Comparison of ENCODE assay signal across 25 mouse cellular contexts in the genomic region with DNA sequence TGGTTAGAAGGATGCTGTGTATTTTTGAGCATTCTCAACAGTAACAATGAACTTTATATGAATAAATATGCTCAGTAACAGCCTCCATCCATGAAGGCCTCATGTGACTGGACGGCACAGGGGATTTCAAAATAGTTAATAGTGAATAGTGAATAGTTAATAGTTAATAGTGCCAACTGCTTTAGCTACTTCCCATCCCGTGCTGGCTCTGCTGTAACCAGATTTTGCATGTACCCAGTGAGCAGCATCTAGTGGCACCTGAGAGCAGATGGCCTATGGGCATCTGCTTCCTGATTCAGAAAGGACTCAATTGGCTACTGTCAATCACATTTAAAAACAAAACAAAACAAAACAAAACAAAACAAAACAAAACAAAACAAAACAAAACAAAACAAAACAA.
"Had no signal": no experiment of that assay in that cellular context is flagged by ENCODE, and none has a peak within 500 bp of the region (broad histone marks: within the 10 kb centered on the region; RNA-seq: fewer than 3 reads in every experiment).

No protein-coding gene starts in this region.

- H3K9ac ChIP-seq: forebrain, postnatal 0 days; heart, embryonic 13.5 days; heart, embryonic 15.5 days; hindbrain, embryonic 12.5 days; hindbrain, embryonic 14.5 days; intestine, embryonic 15.5 days; limb, embryonic 12.5 days; liver, embryonic 13.5 days; liver, embryonic 15.5 days; liver, postnatal 0 days had no signal

- ATAC-seq: forebrain, postnatal 0 days; hindbrain, embryonic 16.5 days; inflammation-experienced regulatory T-cells, adult 6 months; intestine, embryonic 15.5 days; intestine, postnatal 0 days; liver, postnatal 0 days had no signal

- H3K4me1 ChIP-seq: heart, embryonic 13.5 days; heart, embryonic 15.5 days; hindbrain, embryonic 12.5 days; intestine, embryonic 15.5 days; limb, embryonic 10.5 days; limb, embryonic 12.5 days; liver, embryonic 13.5 days; liver, embryonic 15.5 days had no signal

- H3K27ac ChIP-seq: heart, adult 2 months; heart, embryonic 13.5 days; heart, embryonic 15.5 days; hindbrain, embryonic 10.5 days; hindbrain, embryonic 12.5 days; hindbrain, embryonic 14.5 days; intestine, embryonic 15.5 days; layer of hippocampus, adult 2 months; left cerebral cortex, adult 2 months; limb, embryonic 10.5 days; limb, embryonic 12.5 days; liver, embryonic 13.5 days; liver, embryonic 15.5 days had no signal

- H3K4me2 ChIP-seq: heart, embryonic 11.5 days; heart, embryonic 13.5 days; heart, embryonic 15.5 days; hindbrain, embryonic 12.5 days; hindbrain, embryonic 14.5 days; intestine, embryonic 15.5 days; limb, embryonic 12.5 days; liver, embryonic 11.5 days; liver, embryonic 13.5 days; liver, embryonic 15.5 days had no signal

- H3K4me3 ChIP-seq: heart, adult 2 months; heart, embryonic 13.5 days; heart, embryonic 15.5 days; hindbrain, embryonic 10.5 days; hindbrain, embryonic 12.5 days; intestine, embryonic 15.5 days; layer of hippocampus, adult 2 months; left cerebral cortex, adult 2 months; limb, embryonic 10.5 days; limb, embryonic 12.5 days; liver, embryonic 13.5 days; liver, embryonic 15.5 days had no signal

- DNase-seq: forebrain, postnatal 0 days; gastrocnemius, postnatal 14 days; gastrocnemius, postnatal 36 days; heart, adult 2 months; heart, postnatal 14 days; heart, postnatal 4 days; liver; liver, embryonic 13.5 days; liver, postnatal 0 days had no signal

- H3K27me3 ChIP-seq: heart, embryonic 13.5 days; heart, embryonic 15.5 days; hindbrain, embryonic 12.5 days; intestine, embryonic 15.5 days; limb, embryonic 12.5 days; liver, embryonic 13.5 days; liver, embryonic 15.5 days had no signal

- H3K36me3 ChIP-seq: heart, embryonic 13.5 days; heart, embryonic 15.5 days; hindbrain, embryonic 10.5 days; hindbrain, embryonic 12.5 days; intestine, embryonic 15.5 days; limb, embryonic 10.5 days; limb, embryonic 12.5 days; liver, embryonic 13.5 days; liver, embryonic 15.5 days had no signal

- H3K9me3 ChIP-seq: heart, embryonic 13.5 days; heart, embryonic 15.5 days; hindbrain, embryonic 10.5 days; hindbrain, embryonic 12.5 days; intestine, embryonic 15.5 days; limb, embryonic 10.5 days; limb, embryonic 12.5 days; liver, embryonic 13.5 days; liver, embryonic 15.5 days had no signal
